Mouse (Mus musculus) CH12.LX (cell line): ENCODE data around the gene Pbld1. TPM values are rescaled to one million over a fixed set of nuclear protein-coding genes. Genes with fewer than 3 reads are reported as not detected.

Source experiments
- DNase-seq: peaks from one replicate; pipeline ENCODE4 v3.0.0-alpha.2; 2013; ENCODE audit errors: extremely low read depth
- H3K27ac ChIP-seq: 2 replicates; pipeline ENCODE4 v1.5.1; 2012; ENCODE audit warnings: low read depth, mild to moderate bottlenecking, control low read depth, moderate library complexity; ENCODE audit not compliant: insufficient read depth
- H3K27me3 ChIP-seq: replicated peaks from 2 replicates; pipeline ENCODE3; 2012; ENCODE audit warnings: inconsistent platforms
- H3K36me3 ChIP-seq, 2 experiments: replicated peaks in 1 of 2; 2 replicates each; pipeline versions ENCODE3 to v1.6.1; 2012; ENCODE audit warnings: inconsistent platforms in 1 of 2, low read length in 1 of 2, mild to moderate bottlenecking in 1 of 2, mixed read lengths in 1 of 2, moderate library complexity in 1 of 2; ENCODE audit not compliant: control insufficient read depth in 1 of 2, insufficient read depth in 1 of 2
- H3K4me1 ChIP-seq, 2 experiments: 2 replicates each; pipeline ENCODE4 v1.6.1; 2012; ENCODE audit warnings: inconsistent platforms in 1 of 2, moderate library complexity in 1 of 2; ENCODE audit not compliant: insufficient read depth in 2 of 2, control insufficient read depth in 1 of 2
- H3K4me2 ChIP-seq: 2 replicates; pipeline ENCODE4 v1.6.1; 2012; ENCODE audit warnings: low read depth, mild to moderate bottlenecking, control low read depth; ENCODE audit not compliant: poor library complexity, insufficient read depth, severe bottlenecking
- H3K4me3 ChIP-seq, 3 experiments: fragments of 150-350 bp in 1 of 3; sonication (generic) in 1 of 3; replicated peaks in 1 of 3; 2 replicates each; pipeline versions ENCODE3 to v1.5.1; 2011 to 2012; ENCODE audit warnings: low read depth in 2 of 3, low read length in 2 of 3, mild to moderate bottlenecking in 2 of 3, moderate library complexity in 2 of 3, control low read depth in 1 of 3, improper control_type of control experiment in 1 of 3, inconsistent platforms in 1 of 3, mixed read lengths in 1 of 3; ENCODE audit not compliant: poor library complexity in 1 of 3
- H3K79me2 ChIP-seq: replicated peaks from 2 replicates; pipeline ENCODE4 v1.6.1; 2012; ENCODE audit warnings: mild to moderate bottlenecking, moderate library complexity; ENCODE audit not compliant: control insufficient read depth, poor library complexity, insufficient read depth, severe bottlenecking; ENCODE audit errors: extremely low read depth
- H3K9ac ChIP-seq: 2 replicates; pipeline ENCODE4 v1.6.1; 2012; ENCODE audit warnings: low read depth, mild to moderate bottlenecking, control low read depth, moderate library complexity; ENCODE audit not compliant: insufficient read depth
- H3K9me3 ChIP-seq: replicated peaks from 2 replicates; pipeline ENCODE3; 2012; ENCODE audit warnings: low read length, inconsistent platforms, mixed read lengths
- CTCF ChIP-seq, 2 experiments: IDR thresholded peaks in 1 of 2; conservative IDR thresholded peaks in 1 of 2; 2 replicates each; pipeline ENCODE4 v1.5.1; 2011 to 2012; ENCODE audit warnings: low read depth in 2 of 2, low read length in 2 of 2, improper control_type of control experiment in 1 of 2, inconsistent platforms in 1 of 2, mild to moderate bottlenecking in 1 of 2, moderate library complexity in 1 of 2
- ELF1 ChIP-seq: IDR thresholded peaks from 2 replicates; pipeline ENCODE4 v1.6.1; 2014; ENCODE audit warnings: low read depth, mild to moderate bottlenecking, inconsistent platforms, low read length, improper control_type of control experiment
- ETS1 ChIP-seq: conservative IDR thresholded peaks from 2 replicates; pipeline ENCODE4 v1.6.1; 2012; ENCODE audit warnings: low read depth, mild to moderate bottlenecking, inconsistent platforms, low read length, improper control_type of control experiment, moderate library complexity
- HCFC1 ChIP-seq: IDR thresholded peaks from 2 replicates; pipeline ENCODE4 v1.6.1; 2012; ENCODE audit warnings: low read depth, mild to moderate bottlenecking, inconsistent platforms, low read length, improper control_type of control experiment
- IRF4 ChIP-seq: IDR thresholded peaks from 2 replicates; pipeline ENCODE4 v1.6.1; 2014; ENCODE audit warnings: low read depth, mild to moderate bottlenecking, inconsistent platforms, low read length, improper control_type of control experiment
- JUND ChIP-seq: conservative IDR thresholded peaks from 2 replicates; pipeline ENCODE4 v1.6.1; 2011; ENCODE audit warnings: low read depth, low read length, improper control_type of control experiment
- NRF1 ChIP-seq: IDR thresholded peaks from 2 replicates; pipeline ENCODE4 v1.6.1; 2014; ENCODE audit warnings: low read depth, mild to moderate bottlenecking, inconsistent platforms, low read length, improper control_type of control experiment, moderate library complexity
- POLR2A ChIP-seq: IDR thresholded peaks from 2 replicates; pipeline ENCODE4 v1.6.1; 2011; ENCODE audit warnings: low read depth, mild to moderate bottlenecking, improper control_type of control experiment, low read length
- RAD21 ChIP-seq: IDR thresholded peaks from 2 replicates; pipeline ENCODE4 v1.6.1; 2011; ENCODE audit warnings: low read depth, mild to moderate bottlenecking, low read length, improper control_type of control experiment, moderate library complexity
- SMC3 ChIP-seq: IDR thresholded peaks from 2 replicates; pipeline ENCODE4 v1.6.1; 2011; ENCODE audit warnings: low read depth, low read length, improper control_type of control experiment
- TCF12 ChIP-seq: IDR thresholded peaks from 2 replicates; pipeline ENCODE4 v1.6.1; 2014; ENCODE audit warnings: low read depth, mild to moderate bottlenecking, inconsistent platforms, low read length, improper control_type of control experiment
- USF1 ChIP-seq: IDR thresholded peaks from 2 replicates; pipeline ENCODE4 v1.6.1; 2014; ENCODE audit warnings: low read depth, mild to moderate bottlenecking, inconsistent platforms, low read length, improper control_type of control experiment
- ZC3H11A ChIP-seq: IDR thresholded peaks from 2 replicates; pipeline ENCODE4 v1.6.1; 2012; ENCODE audit warnings: low read depth, mild to moderate bottlenecking, inconsistent platforms, low read length, improper control_type of control experiment
- ZNF384 ChIP-seq: IDR thresholded peaks from 2 replicates; pipeline ENCODE4 v1.6.1; 2012; ENCODE audit warnings: low read depth, low read length, improper control_type of control experiment, inconsistent platforms
- dilution Hi-C: fragments of 300-500 bp; cut with MboI; formaldehyde crosslinking; loops from 2 replicates; pipeline ENCODE4 v1.14.3; 2020; ENCODE audit warnings: low sequenced_read_pairs; ENCODE audit not compliant: extremely low pct_unique_long_range_greater_than_20kb, extremely low pct_ligation_motif_present
- in situ Hi-C: fragments of 300-500 bp; cut with MboI; formaldehyde crosslinking; loops from 3 replicates; pipeline ENCODE4 v1.14.3; 2019; ENCODE audit warnings: low sequenced_read_pairs, low pct_ligation_motif_present, low pct_unique_long_range_greater_than_20kb, mixed read lengths
- polyA plus RNA-seq: library from polyadenylated mRNA; unstranded; fragments of >175 nt; gene quantifications from 2 replicates; pipeline ENCODE4 v1.2.1, GENCODE M21; 2012; ENCODE audit warnings: low read depth; ENCODE audit not compliant: insufficient read length
- total RNA-seq, 2 experiments: library from RNA; depleted of rRNA; stranded (reverse); fragments of 300-350 nt in 1 of 2; fragments of >200 nt in 1 of 2; gene quantifications; 2 replicates each; pipeline ENCODE4 v1.2.3; 2012 to 2014

Gene Pbld1
- total and polyA plus RNA-seq, 3 experiments, result 0.04 to 0.49 TPM; not detected in 1

GRCm38 (mm10) chr10:63089758-63090571, 30.0 kb downstream of the Pbld1 start:
- no peak overlapping the region for H3K4me2 ChIP-seq
- no peaks in the 10 kb centered on the region for H3K9me3 ChIP-seq
- DNase-seq, result no peak
- H3K9ac ChIP-seq, result no peak overlapping the region
- no peaks in the 10 kb centered on the region for H3K79me2 ChIP-seq
- H3K4me3 ChIP-seq, result no peak overlapping the region
- in situ Hi-C loops (no loop called here), dilution Hi-C loops (no loop called here)
- H3K27me3 ChIP-seq, result no peaks in the 10 kb centered on the region
- H3K36me3 ChIP-seq, result no peaks in the 10 kb centered on the region
- H3K4me1 ChIP-seq, result peaks cover 4 to 8% of the 10 kb centered on the region in 2 experiments
- no peak overlapping the region for H3K27ac ChIP-seq
- TF ChIP-seq ETS1 (no peak), NRF1 (no peak), IRF4 (no peak), ZNF384 (no peak), TCF12 (no peak), ELF1 (no peak), USF1 (no peak)
- TF ChIP-seq, all 38 proteins: peak for 0

GRCm38 (mm10) chr10:63091915-63092314, 32.0 kb downstream of the Pbld1 start:
- H3K79me2 ChIP-seq, result no peaks in the 10 kb centered on the region
- H3K9ac ChIP-seq, result no peak overlapping the region
- H3K4me1 ChIP-seq, result peaks cover 4 to 8% of the 10 kb centered on the region in 2 experiments
- no peak overlapping the region for H3K27ac ChIP-seq
- no peak for TF ChIP-seq POLR2A
- in situ Hi-C loops, result no loop called here
- no peaks in the 10 kb centered on the region for H3K36me3 ChIP-seq
- no peak overlapping the region for H3K4me2 ChIP-seq
- no peaks in the 10 kb centered on the region for H3K9me3 ChIP-seq
- dilution Hi-C loops, result no loop called here
- no peak overlapping the region for H3K4me3 ChIP-seq
- DNase-seq, result no peak
- H3K27me3 ChIP-seq, result no peaks in the 10 kb centered on the region

- Histone ChIP-seq H3K36me3 (no peaks in the 10 kb centered on the region), H3K9me3 (no peaks in the 10 kb centered on the region), H3K9ac (no peak overlapping the region), H3K4me1 (peaks cover 4 to 8% of the 10 kb centered on the region in 2 experiments), H3K27ac (no peak overlapping the region), H3K4me3 (no peak overlapping the region), H3K4me2 (no peak overlapping the region), H3K27me3 (no peaks in the 10 kb centered on the region)
- dilution Hi-C loops, result no loop called here
- in situ Hi-C loops, result no loop called here
- no peak for DNase-seq
- TF ChIP-seq ZNF384 (no peak), IRF4 (no peak), CTCF (conservative IDR thresholded peaks at IDR 0.05 in 1 of 2, IDR thresholded peaks at IDR 0.05 in 1 of 2; ENCODE audit: low read depth in 2 of 2, low read length in 2 of 2) (no peak), RAD21 (no peak), JUND (no peak), HCFC1 (no peak), SMC3 (no peak), ETS1 (no peak), NRF1 (no peak), ZC3H11A (no peak)
- TF ChIP-seq, all 38 proteins: peak for 0
- H3K79me2 ChIP-seq, result no peaks in the 10 kb centered on the region
Observed at GRCm38 (mm10) chr10:63092616-63093550, 32.9 kb downstream of the Pbld1 start.
